In genomic region chr2:4864008-4864816, GRCm38 (mm10) we compare ENCODE assay signal across 8 mouse cellular contexts. TPM values are rescaled to one million over a fixed set of nuclear protein-coding genes. Genes with fewer than 3 reads are reported as not detected.
DNase-seq lines count a peak whose midpoint lies in the region; ATAC-seq and TF ChIP-seq lines count a peak whose summit lies in the region.

No protein-coding gene starts in this region.

- no peaks in the 10 kb centered on the region for H3K9me3 ChIP-seq in embryonic facial prominence, embryonic 11.5 days (replicated peaks; ENCODE audit: control insufficient read depth, low read length)
- H3K9me3 ChIP-seq in heart, embryonic 13.5 days: no peaks in the 10 kb centered on the region

- H3K4me2 ChIP-seq in embryonic facial prominence, embryonic 11.5 days (ENCODE audit: low read depth, low read length): no peak overlapping the region
- no peak overlapping the region for H3K4me2 ChIP-seq in heart, embryonic 13.5 days

- H3K9ac ChIP-seq in embryonic facial prominence, embryonic 11.5 days (replicated peaks; ENCODE audit: low read length): no peak overlapping the region
- no peak overlapping the region for H3K9ac ChIP-seq in heart, embryonic 13.5 days

- no peaks in the 10 kb centered on the region for H3K36me3 ChIP-seq in embryonic facial prominence, embryonic 11.5 days (replicated peaks; ENCODE audit: control insufficient read depth, insufficient read depth, low read depth, low read length)
- no peaks in the 10 kb centered on the region for H3K36me3 ChIP-seq in heart, embryonic 13.5 days

- no peak for TF ChIP-seq POLR2A in lung, adult 2 months (IDR thresholded peaks at IDR 0.05; ENCODE audit: borderline replicate concordance, extremely low read depth, low read depth, low read length)

- peak; percentile 61 for ATAC-seq in embryonic facial prominence, embryonic 11.5 days (replicated peaks; ENCODE audit: insufficient number of reproducible peaks, low FRiP score, low TSS enrichment, low read depth)
- peak; percentile 14; the same call in 1 of the 2 replicates for ATAC-seq in heart, embryonic 13.5 days (ENCODE audit: extremely low read depth, insufficient number of reproducible peaks, low FRiP score, low TSS enrichment)
- ATAC-seq in neutrophil, adult 5-6 weeks (ENCODE audit: extremely low read depth, insufficient number of reproducible peaks, low FRiP score, poor library complexity, severe bottlenecking): peak; percentile 58; the same call in 1 of the 2 replicates

- peak; percentile 77 for DNase-seq in CD4-positive, CD25-positive, alpha-beta regulatory T cell, adult 2 months (ENCODE audit: low read depth, low spot score)
- peak; percentile 90 for DNase-seq in adrenal gland, postnatal 10 days
- DNase-seq in embryonic facial prominence, embryonic 11.5 days (ENCODE audit: low spot score): peak; percentile 89
- DNase-seq in kidney, postnatal 14 days: peak; percentile 79
- peak; percentile 81 for DNase-seq in lung, adult 2 months
- peak; percentile 52 for DNase-seq in testis, postnatal 14 days (ENCODE audit: low spot score)

- TF ChIP-seq CTCF in lung, adult 2 months (IDR thresholded peaks at IDR 0.05; ENCODE audit: insufficient read depth, low read length): peak; percentile 55

- 48% methylated on average over 7 of the region's 7 CpGs for WGBS in embryonic facial prominence, embryonic 11.5 days
- 40% methylated on average over 7 of the region's 7 CpGs for WGBS in heart, embryonic 13.5 days
- WGBS in lung, adult 2 months: 42% methylated on average over 7 of the region's 7 CpGs

- H3K27ac ChIP-seq in embryonic facial prominence, embryonic 11.5 days (replicated peaks; ENCODE audit: low read depth, low read length): no peak overlapping the region
- H3K27ac ChIP-seq in heart, embryonic 13.5 days (replicated peaks): no peak overlapping the region

- H3K4me1 ChIP-seq in embryonic facial prominence, embryonic 11.5 days (ENCODE audit: control insufficient read depth, insufficient read depth, low read length): no peaks in the 10 kb centered on the region
- H3K4me1 ChIP-seq in heart, embryonic 13.5 days: no peaks in the 10 kb centered on the region
- no peaks in the 10 kb centered on the region; the same call in 1 of the 2 replicates for H3K4me1 ChIP-seq in lung, adult 2 months (ENCODE audit: control insufficient read depth, insufficient read depth, low read length)

- H3K27me3 ChIP-seq in embryonic facial prominence, embryonic 11.5 days (ENCODE audit: control insufficient read depth, insufficient read depth, low read length): no peaks in the 10 kb centered on the region
- no peaks in the 10 kb centered on the region for H3K27me3 ChIP-seq in heart, embryonic 13.5 days (replicated peaks)

- no peak overlapping the region for H3K4me3 ChIP-seq in embryonic facial prominence, embryonic 11.5 days (ENCODE audit: low read depth, low read length)
- no peak overlapping the region for H3K4me3 ChIP-seq in heart, embryonic 13.5 days
- no peak overlapping the region for H3K4me3 ChIP-seq in lung, adult 2 months (replicated peaks; ENCODE audit: extremely low read depth, low read depth, low read length)

RNA-seq across cellular contexts. Expression of gene Sephs1, which starts 17.2 kb away (rescaled TPM):
- 10 to 100 TPM; 46.7 to 47.2 TPM for total RNA-seq in adrenal gland, postnatal 10 days (2021)
- 148 and 156 TPM in 2 replicates for polyA plus RNA-seq in embryonic facial prominence, embryonic 11.5 days (2014; fragmentation: Nextera tagmentation; extraction: Ambion mirVana)
- polyA plus RNA-seq in heart, embryonic 13.5 days (2015; fragmentation: Nextera tagmentation; extraction: Ambion mirVana): 44.2 and 45.3 TPM in 2 replicates
- 14.5 and 19.0 TPM in 2 replicates for polyA plus RNA-seq in lung, adult 2 months (2012; rRNA removed)
- 11.0 and 17.6 TPM in 2 replicates for total RNA-seq in neutrophil, adult 5-6 weeks (2017)

RNA-seq across cellular contexts. Expression of gene Phyh, which starts 54.6 kb away (rescaled TPM):
- 100 to 1,000 TPM; 342 to 407 TPM for total RNA-seq in adrenal gland, postnatal 10 days (2021)
- 57.5 and 59.0 TPM in 2 replicates for polyA plus RNA-seq in embryonic facial prominence, embryonic 11.5 days (2014; fragmentation: Nextera tagmentation; extraction: Ambion mirVana)
- polyA plus RNA-seq in heart, embryonic 13.5 days (2015; fragmentation: Nextera tagmentation; extraction: Ambion mirVana): 134 and 148 TPM in 2 replicates
- 31.7 and 49.5 TPM in 2 replicates for polyA plus RNA-seq in lung, adult 2 months (2012; rRNA removed)
- total RNA-seq in neutrophil, adult 5-6 weeks (2017): 106 and 112 TPM in 2 replicates
